Mouse (Mus musculus): Measurements from ENCODE around the gene Itga4.

Itga4 gene

GRCm38 (mm10) chr2:79255192-79256000 lies at the start of gene Itga4:
TSS of gene Itga4 (plus strand) at chr2:79255426.
- DNase-seq: peak; percentile 94 to 96

DNA sequence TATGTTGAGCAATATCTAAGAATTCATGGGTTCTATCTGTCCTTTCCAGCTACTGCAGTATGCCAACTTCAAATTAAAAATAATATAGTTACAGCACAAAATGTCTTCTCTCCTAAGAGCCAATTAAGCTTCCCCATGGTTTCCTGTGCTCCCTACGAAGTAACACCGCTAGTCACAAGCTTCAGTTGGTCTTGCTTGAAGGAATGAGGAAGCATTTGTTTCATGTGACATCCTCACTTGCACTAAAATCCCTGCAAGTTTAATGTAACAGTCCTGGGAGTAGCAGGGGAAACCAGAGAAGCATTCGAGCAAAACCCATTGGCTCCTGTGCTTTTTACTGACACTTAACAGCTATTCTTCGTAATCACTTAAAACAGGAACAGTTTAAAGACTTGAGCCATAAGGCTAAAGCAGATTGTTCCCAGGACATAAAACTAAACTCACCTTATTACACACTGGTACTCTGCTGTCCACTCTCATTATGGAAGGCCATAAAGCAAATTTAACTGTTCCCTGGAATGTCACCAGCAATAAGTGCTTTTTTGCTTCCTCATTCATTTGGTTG lies 49.0 kb upstream of the Itga4 start:
- DNase-seq: no peak

GRCm38 (mm10) chr2:79214982-79215381 lies 40.2 kb upstream of the Itga4 start:
- no peak for DNase-seq

- DNase-seq: no peak
Observed at GRCm38 (mm10) chr2:79215479-79215878, 39.7 kb upstream of the Itga4 start.

- no peak for DNase-seq
Observed at GRCm38 (mm10) chr2:79224714-79225426, 30.4 kb upstream of the Itga4 start.

DNA sequence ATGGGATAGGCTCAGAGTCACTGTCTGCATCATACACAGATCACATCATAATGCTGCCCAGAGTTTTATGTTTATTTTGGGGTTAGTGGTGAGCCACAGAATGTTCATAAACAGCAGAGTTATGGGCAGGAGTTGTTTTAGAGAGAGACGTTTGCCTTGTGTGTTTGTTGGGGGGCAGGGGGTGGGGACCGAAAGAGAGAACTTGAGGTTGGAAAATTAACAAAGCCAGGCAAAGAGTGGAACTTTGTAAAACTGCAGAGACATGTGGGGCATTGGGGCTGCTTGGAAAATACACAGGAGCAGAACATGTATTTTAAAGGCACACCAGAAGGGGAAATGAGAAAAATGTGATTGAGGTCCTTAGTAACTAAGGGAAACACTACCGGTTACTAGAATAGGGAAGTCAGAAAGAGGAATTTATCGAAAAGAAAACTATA lies 27.4 kb upstream of the Itga4 start:
- DNase-seq: no peak

DNA sequence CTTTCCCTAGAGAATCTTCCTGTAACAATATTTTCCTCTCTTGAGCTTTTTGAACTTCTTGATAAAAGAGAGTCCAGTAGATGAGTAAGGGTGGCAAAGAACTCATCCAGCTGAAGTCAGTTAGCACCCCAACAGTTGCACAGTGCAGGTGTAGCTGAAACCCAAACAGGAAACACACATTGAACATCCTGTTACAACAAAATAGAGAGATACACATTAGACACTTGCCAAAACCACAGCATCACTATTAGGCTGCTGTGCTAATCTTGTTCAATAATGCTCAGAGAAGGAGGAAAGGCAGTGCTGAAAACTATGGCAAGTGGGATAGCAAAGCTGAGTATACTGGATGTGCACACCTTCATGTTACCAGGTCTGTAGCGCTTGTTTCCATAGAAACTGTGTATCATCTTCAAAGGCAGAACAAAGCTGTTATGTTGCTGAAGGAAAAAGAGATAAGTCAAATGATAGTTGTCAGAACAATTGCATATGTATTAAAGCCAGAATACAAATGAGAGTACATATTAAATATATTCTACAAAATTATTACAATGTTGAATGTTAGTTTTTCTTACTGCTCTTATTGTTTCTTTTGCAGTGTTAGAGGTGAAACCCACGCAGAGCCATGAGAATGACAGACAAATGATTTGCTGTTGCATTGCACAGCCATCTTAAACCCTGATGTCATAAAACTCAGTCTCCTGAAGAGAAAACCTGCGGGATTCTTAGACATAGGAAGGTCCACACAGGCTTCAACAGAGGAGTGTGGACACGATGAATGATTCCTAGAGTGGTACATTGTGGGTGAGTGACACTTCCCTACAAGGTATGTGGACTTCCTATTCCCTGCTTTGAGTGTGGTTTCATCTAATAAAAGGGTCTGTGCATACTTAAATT lies 23.9 kb upstream of the Itga4 start:
- DNase-seq: no peak

DNA sequence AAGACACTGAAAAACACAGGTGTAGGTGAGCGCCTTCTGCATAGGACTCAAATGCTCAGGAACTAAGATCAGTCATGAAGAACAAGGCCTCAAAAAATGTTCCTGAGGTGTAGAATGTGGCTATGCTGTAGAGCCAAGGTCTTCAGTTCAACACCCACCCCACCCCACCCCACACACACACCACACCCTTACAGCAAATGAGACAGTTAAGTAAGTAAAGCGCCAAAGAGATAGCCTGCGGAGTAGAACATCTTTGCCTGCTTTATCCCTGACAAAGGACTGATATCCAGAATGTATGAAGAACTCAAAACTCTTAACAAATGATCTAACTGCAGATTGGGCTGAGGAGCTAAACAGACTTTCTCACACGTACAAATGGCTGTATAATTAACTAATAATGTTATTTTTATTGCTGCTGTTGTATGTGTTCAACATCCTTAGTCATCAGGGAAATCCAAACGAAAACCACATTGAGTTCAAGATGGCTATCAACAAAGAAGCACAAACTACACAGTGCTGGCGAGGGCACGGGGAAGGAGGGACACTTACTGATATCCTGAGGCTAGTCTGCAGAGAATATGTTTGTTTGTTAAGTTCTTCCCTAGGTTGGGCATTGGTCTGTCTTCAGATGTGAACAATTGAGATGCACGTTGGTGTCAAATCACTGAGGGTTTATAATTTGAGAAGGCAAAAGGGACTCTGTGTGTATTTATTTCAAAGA lies 19.3 kb upstream of the Itga4 start:
- DNase-seq: no peak

DNA sequence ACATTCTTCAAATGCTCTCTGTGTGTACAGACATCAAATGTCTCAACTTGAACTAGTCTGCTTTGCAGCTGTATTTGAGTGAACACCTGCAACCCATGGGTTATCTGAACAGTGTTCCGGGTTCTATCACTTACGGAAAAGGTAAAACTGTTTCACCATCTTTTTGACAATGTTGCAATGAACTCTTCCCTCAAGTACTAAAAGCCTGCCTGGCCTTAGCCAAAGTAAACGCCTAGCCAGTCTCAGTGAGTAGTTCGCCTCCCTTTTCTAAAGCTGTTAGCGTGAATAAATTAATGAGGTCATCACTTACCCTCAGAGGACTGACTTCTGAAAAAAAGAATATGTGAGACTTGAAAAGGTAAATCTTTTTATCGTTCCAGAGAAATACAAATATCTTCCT lies 18.0 kb upstream of the Itga4 start:
- DNase-seq: no peak

DNA sequence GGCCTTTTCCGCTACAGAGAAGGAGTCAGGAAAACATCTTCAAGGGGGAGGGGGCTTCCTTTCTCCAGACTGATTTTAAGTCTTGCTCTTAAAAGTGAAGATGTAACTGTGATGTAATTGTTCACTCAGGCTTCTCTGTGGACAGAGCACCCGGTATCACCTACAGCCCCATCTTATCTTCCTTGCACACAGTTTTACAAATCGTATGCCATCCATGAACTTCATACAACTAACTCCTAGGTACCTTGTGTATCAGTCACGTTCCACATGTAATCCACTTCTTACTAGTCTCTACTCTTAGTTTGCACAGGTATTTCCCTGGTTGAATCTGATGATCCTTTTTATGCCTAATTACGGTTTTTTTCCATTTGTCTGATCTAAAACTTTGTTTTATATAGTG lies 10.9 kb upstream of the Itga4 start:
- no peak for DNase-seq

- no peak for DNase-seq
Observed at GRCm38 (mm10) chr2:79244743-79245142, 10.5 kb upstream of the Itga4 start.

DNA sequence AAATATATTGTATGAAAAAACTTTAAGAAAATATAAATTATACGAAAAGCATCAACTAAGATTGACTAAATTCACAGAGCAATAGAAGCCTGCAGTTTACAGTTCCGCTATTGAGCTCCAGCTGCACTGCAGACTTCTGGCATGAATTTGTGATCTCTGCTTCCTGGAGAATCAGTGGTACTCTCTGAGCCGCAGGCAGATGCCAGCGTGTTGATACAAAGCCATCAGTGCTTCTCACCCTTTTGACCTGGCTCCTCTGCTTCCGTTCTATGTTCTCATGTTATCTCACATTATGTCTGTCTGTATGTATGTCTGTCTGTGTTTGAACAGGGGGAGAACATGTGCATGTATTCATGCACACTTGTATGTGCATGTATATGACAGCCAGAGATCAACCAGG lies 6.9 kb upstream of the Itga4 start:
- no peak for DNase-seq

DNA sequence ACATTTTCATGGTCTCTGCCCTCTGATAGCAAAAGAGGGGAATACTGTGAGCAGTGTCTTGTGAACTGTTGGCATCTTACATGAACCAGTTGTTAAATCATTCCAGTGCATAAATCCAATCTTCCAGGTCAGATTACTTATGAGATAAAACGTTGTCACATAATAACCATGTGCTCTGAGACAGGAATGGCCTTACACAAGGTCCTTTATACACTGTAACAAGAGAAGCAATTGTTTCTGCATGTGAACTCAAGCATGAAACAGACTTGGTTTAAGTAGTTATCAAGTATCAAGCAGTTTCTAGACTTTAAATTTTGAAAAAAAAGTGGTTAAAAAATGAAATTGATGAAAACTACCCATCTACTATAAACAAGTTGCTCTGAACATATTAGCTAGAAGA lies 4.7 kb upstream of the Itga4 start:
- DNase-seq: no peak

- peak in 1 of 2 experiments; percentile 12 for DNase-seq
Observed at GRCm38 (mm10) chr2:79253754-79254197, 1.4 kb upstream of the Itga4 start.

GRCm38 (mm10) chr2:79254588-79255191 lies 536 bp upstream of the Itga4 start:
- DNase-seq: peak; percentile 36 to 42

DNA sequence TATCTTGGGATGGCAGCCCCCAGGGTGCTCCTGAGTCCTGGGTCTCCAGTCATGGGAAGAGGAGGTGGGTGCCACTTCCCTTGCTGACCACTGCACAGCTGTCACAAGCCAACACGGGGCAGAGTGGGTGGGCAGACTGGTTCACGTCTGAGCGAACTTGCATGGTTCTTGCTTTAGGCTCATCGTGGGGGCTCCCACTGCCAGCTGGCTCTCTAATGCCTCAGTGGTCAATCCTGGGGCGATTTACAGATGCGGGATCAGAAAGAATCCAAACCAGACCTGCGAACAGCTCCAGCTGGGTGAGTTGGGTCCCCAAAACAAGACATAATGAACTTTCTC lies 744 bp downstream of the Itga4 start:
- peak in 1 of 2 experiments; percentile 52 for DNase-seq

DNA sequence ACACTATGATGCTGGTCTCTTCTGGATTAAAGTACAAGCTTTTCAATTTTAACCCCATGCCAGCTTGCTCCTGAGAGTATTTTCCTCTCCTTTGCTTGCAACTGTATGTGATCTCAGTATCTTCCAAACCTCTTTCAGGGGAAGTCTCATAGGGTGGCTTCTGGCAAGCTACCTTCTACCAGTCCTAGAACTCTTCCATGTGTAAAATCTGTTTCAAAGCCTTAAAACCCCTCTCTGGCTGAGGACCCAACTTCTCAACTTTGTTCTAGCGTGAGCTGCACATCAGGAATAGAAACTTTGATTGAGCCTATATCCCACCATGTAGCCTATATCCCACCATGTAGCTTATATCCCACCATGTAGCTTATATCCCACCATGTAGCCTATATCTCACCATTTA lies 1.1 kb downstream of the Itga4 start:
- no peak for DNase-seq

GRCm38 (mm10) chr2:79256880-79257279 lies 1.7 kb downstream of the Itga4 start:
- peak in 1 of 2 experiments; percentile 21 for DNase-seq

GRCm38 (mm10) chr2:79257411-79257810 lies 2.2 kb downstream of the Itga4 start:
- DNase-seq: no peak

DNA sequence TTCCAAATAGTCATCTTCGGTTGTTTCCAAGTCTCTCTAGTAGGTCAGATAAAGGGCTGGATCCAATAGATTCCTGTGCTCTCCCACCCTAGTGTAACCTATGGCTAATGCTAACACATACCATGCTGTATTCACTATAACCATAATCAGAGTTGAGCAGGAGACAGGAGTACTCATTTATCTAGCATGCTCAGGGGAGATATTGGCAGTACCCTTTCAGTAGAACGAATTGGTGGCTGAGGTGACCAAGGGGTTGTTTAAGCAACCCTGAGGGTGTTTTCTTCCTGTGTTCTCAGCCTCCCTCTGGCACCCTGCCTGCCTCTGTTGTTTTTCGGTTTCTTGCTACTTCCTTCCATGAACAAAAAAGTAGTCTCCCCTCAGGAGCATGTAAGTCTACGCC lies 4.1 kb downstream of the Itga4 start:
- peak; percentile 36 to 49 for DNase-seq

- DNase-seq: peak; percentile 57 to 86
Observed at GRCm38 (mm10) chr2:79265665-79266064, 10.4 kb downstream of the Itga4 start.

DNA sequence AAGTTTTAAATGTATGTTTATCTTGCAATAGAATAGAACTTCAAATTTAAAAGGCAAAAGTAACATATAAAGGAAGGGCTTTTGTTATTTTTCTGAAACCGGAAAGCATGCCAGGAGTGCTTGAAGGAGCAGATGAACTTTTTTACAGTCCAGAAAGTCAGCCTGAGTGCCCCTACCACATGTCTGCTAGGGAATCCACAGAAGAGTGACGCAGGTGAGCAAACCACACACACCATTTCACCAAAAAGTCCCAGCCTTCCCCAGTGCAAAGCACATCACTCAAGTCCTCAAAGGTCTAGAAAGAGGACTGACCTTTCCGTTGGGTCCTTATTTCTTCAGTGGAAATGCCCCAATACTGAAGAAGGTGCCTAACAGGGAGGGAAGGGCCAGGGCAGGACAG lies 11.3 kb downstream of the Itga4 start:
- no peak for DNase-seq
